Mouse (Mus musculus) forebrain, postnatal 0 days (tissue): ENCODE data around the gene Sarnp. TPM values are rescaled to one million over a fixed set of nuclear protein-coding genes. Genes with fewer than 3 reads are reported as not detected.

Source experiments
- ATAC-seq: fragments of 200-750 bp; cut with Nextera tagmentation; 2 replicates; pipeline ENCODE4 v1.8.0; 2017; ENCODE audit warnings: mild to moderate bottlenecking, moderate library complexity
- DNase-seq: peaks from one replicate; pipeline ENCODE4 v3.0.0-alpha.2; 2015
- H3K27ac ChIP-seq: fragments of 300-500 bp; sonication (generic); 2 replicates; pipeline ENCODE4 v1.5.1; 2014; ENCODE audit warnings: low read depth, mild to moderate bottlenecking, antibody characterized with exemption, low read length, moderate library complexity, mixed read lengths
- H3K27me3 ChIP-seq: fragments of 300-500 bp; sonication (generic); 2 replicates; pipeline ENCODE4 v1.6.1; 2014; ENCODE audit warnings: mild to moderate bottlenecking, low read length, mixed read lengths; ENCODE audit not compliant: insufficient read depth
- H3K36me3 ChIP-seq: fragments of 300-500 bp; sonication (generic); 2 replicates; pipeline ENCODE4 v1.6.1; 2014; ENCODE audit warnings: mild to moderate bottlenecking, moderate library complexity; ENCODE audit not compliant: insufficient read depth
- H3K4me1 ChIP-seq: fragments of 300-500 bp; sonication (generic); 2 replicates; pipeline ENCODE4 v1.6.1; 2014; ENCODE audit warnings: antibody characterized with exemption; ENCODE audit not compliant: insufficient read depth
- H3K4me2 ChIP-seq: fragments of 300-500 bp; sonication (generic); 2 replicates; pipeline ENCODE4 v1.6.1; 2014; ENCODE audit warnings: low read depth, mild to moderate bottlenecking, moderate library complexity
- H3K4me3 ChIP-seq: fragments of 300-500 bp; sonication (generic); 2 replicates; pipeline ENCODE4 v1.5.1; 2014; ENCODE audit warnings: low read depth, low read length, mixed read lengths
- H3K9ac ChIP-seq: fragments of 300-500 bp; sonication (generic); 2 replicates; pipeline ENCODE4 v1.6.1; 2014; ENCODE audit warnings: mild to moderate bottlenecking
- H3K9me3 ChIP-seq: fragments of 300-500 bp; sonication (generic); 2 replicates; pipeline ENCODE4 v1.6.1; 2016; ENCODE audit warnings: low read length
- CTCF ChIP-seq: sonication (generic); IDR thresholded peaks from 2 replicates; pipeline ENCODE4 v1.5.1; 2016; ENCODE audit warnings: antibody characterized with exemption, control low read depth, low read depth
- WGBS: fragments of 180-500 bp; shearing (Covaris S2); extraction: QIAGEN DNeasy Blood & Tissue Kit; methylation state at CpG from one replicate; pipeline ENCODE4 v1.1.7; 2014; 5-methylcytosine and 5-hydroxymethylcytosine counted together
- polyA plus RNA-seq: library from polyadenylated mRNA; unstranded; fragments of >200 nt; fragmentation: Nextera tagmentation; extraction: Ambion mirVana; gene quantifications from 2 replicates; pipeline ENCODE4 v1.2.1, GENCODE M21; 2015
- total RNA-seq: library from RNA; depleted of rRNA; stranded (reverse); fragments of >200 nt; gene quantifications from 2 replicates; pipeline ENCODE4 v1.2.3, GENCODE M21; 2014

Sarnp gene
- total and polyA plus RNA-seq, 2 experiments from 2014 or later, result 54.6 to 146 TPM

DNA sequence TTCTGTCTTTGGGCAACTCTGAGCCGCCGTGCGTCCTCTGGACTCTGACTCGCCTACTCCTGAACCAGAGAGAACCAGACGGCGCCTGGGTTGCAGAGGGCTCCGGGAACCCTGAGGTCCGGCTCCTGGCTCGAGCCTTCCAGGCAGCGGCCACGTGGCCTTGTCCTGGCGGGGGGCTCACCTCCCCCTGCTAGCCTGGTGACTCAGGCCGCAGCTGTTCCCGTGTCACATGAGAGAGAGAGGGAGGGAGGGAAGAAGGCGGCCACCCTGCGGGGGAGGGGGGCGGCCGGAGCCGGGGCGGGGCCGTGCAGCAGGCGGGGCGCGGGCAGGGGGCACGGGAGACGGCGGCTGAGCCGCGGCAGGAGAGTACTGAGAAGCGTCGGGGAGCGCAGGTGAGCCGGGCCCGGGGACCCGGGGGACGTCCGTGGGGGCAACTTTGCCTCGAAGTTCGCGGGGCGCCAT lies 92.5 kb downstream of the Sarnp start:
- DNase-seq (peak; percentile 68), ATAC-seq (peak; percentile 66)
- WGBS, result 1% methylated on average over 28 of the region's 41 CpGs
- TF ChIP-seq CTCF, result no peak
- H3K27ac ChIP-seq, result peak overlapping the region; percentile 40; the same call in 1 of the 2 replicates
- peak overlapping the region; percentile 74 for H3K4me3 ChIP-seq
- peak overlapping the region; percentile 69 for H3K9ac ChIP-seq
- H3K4me2 ChIP-seq, result peak overlapping the region; percentile 90
- H3K9me3 ChIP-seq, result no peaks in the 10 kb centered on the region
- H3K27me3 ChIP-seq, result no peaks in the 10 kb centered on the region
- no peaks in the 10 kb centered on the region for H3K4me1 ChIP-seq
- H3K36me3 ChIP-seq, result no peaks in the 10 kb centered on the region

- DNase-seq (peak; percentile 54), ATAC-seq (peak; percentile 55)
- no peak for TF ChIP-seq CTCF
- Histone ChIP-seq H3K36me3 (no peaks in the 10 kb centered on the region), H3K4me3 (peak overlapping the region; percentile 74), H3K27ac (peak overlapping the region; percentile 40; the same call in 1 of the 2 replicates), H3K9ac (peak overlapping the region; percentile 69), H3K4me2 (peak overlapping the region; percentile 90), H3K4me1 (no peaks in the 10 kb centered on the region), H3K9me3 (no peaks in the 10 kb centered on the region), H3K27me3 (no peaks in the 10 kb centered on the region)
- 3% methylated on average over 63 of the region's 66 CpGs for WGBS
Measured at GRCm38 (mm10) chr10:128910066-128910841, 93.1 kb downstream of the Sarnp start.

DNA sequence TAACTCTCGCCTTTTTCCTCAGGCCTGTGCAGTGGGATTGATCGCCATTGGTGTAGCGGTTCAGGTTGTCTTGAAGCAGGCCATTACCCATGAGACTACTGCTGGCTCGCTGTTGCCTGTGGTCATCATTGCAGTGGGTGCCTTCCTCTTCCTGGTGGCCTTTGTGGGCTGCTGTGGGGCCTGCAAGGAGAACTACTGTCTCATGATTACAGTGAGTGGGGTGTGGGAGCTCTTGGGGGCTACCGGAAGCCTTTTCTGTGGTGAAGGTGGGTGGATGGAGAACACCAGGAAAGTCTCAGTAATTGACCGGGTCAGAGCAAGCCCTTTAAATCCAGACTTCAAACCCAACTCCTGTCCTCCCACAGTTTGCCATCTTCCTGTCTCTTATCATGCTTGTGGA lies 94.3 kb downstream of the Sarnp start:
- no peaks in the 10 kb centered on the region for H3K4me1 ChIP-seq
- 91% methylated on average over 6 of the region's 6 CpGs for WGBS
- H3K36me3 ChIP-seq, result no peaks in the 10 kb centered on the region
- ATAC-seq (no peak), DNase-seq (no peak)
- H3K9ac ChIP-seq, result no peak overlapping the region
- H3K27ac ChIP-seq, result no peak overlapping the region
- no peaks in the 10 kb centered on the region for H3K27me3 ChIP-seq
- no peak for TF ChIP-seq CTCF
- H3K9me3 ChIP-seq, result no peaks in the 10 kb centered on the region
- no peak overlapping the region for H3K4me3 ChIP-seq
- 0 out of 2 replicates have a peak overlapping the region, but pooled peaks have one; percentile 90 for H3K4me2 ChIP-seq

DNA sequence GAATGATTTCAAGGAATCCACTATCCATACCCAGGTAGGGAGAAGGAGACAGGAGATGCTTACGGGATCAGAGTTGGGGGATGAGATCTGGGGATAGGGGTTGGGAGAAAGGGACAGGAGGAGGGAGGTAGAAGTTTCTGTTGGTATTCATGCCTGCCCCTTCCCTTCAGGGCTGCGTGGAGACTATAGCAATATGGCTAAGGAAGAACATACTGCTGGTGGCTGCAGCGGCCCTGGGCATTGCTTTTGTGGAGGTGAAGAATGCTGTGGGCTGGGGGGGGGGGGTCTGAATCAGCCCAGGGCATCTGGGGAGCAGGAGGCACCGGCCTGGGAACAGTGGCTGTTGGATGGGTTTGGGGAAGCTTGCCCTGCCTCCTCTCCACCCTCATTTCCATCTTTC lies 95.1 kb downstream of the Sarnp start:
- no peak overlapping the region for H3K4me3 ChIP-seq
- no peak overlapping the region for H3K27ac ChIP-seq
- H3K36me3 ChIP-seq, result no peaks in the 10 kb centered on the region
- no peak for TF ChIP-seq CTCF
- ATAC-seq (no peak), DNase-seq (no peak)
- H3K4me2 ChIP-seq, result no peak overlapping the region
- H3K9me3 ChIP-seq, result no peaks in the 10 kb centered on the region
- no peaks in the 10 kb centered on the region for H3K4me1 ChIP-seq
- H3K9ac ChIP-seq, result no peak overlapping the region
- 83% methylated on average over 4 of the region's 4 CpGs for WGBS
- no peaks in the 10 kb centered on the region for H3K27me3 ChIP-seq

DNA sequence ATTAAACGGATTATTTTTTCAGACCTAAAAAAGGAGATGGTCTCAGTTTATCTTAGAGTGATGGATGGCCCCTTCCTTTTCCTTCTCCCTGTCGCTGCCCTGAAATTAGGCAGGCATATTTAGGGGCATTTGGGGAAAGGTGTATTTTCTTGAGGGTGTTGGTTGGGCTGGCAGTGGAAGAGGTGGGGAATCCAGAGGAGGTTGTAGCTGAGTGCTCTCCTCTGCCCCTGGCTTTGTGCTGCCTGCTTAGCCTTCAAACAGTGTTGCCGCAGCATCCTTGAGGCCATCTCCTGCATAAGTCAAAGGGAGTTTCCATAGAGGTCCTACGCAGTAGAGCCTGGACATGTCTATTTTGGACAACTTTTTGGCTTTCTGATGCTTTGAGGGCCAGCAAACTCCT lies 95.7 kb downstream of the Sarnp start:
- H3K27ac ChIP-seq, result peak overlapping the region; percentile 23; the same call in 1 of the 2 replicates
- ATAC-seq (no peak), DNase-seq (no peak)
- H3K4me2 ChIP-seq, result no peak overlapping the region
- H3K9me3 ChIP-seq, result no peaks in the 10 kb centered on the region
- no peaks in the 10 kb centered on the region for H3K4me1 ChIP-seq
- H3K36me3 ChIP-seq, result 0 out of 2 replicates have a peak, but pooled peaks cover 2% of the 10 kb centered on the region
- 77% methylated on average over 4 of the region's 4 CpGs for WGBS
- no peak for TF ChIP-seq CTCF
- H3K4me3 ChIP-seq, result no peak overlapping the region
- no peak overlapping the region for H3K9ac ChIP-seq
- H3K27me3 ChIP-seq, result no peaks in the 10 kb centered on the region

- 4% methylated on average over 5 of the region's 5 CpGs for WGBS
- H3K4me2 ChIP-seq, result no peak overlapping the region
- no peaks in the 10 kb centered on the region for H3K4me1 ChIP-seq
- H3K27me3 ChIP-seq, result no peaks in the 10 kb centered on the region
- DNase-seq, result peak; percentile 95
- no peak overlapping the region for H3K9ac ChIP-seq
- peak overlapping the region; percentile 23; the same call in 1 of the 2 replicates for H3K27ac ChIP-seq
- H3K9me3 ChIP-seq, result no peaks in the 10 kb centered on the region
- peak; percentile 98 for TF ChIP-seq CTCF
- ATAC-seq, result peak; percentile 62
- 0 out of 2 replicates have a peak, but pooled peaks cover 4% of the 10 kb centered on the region for H3K36me3 ChIP-seq
- no peak overlapping the region for H3K4me3 ChIP-seq
Measured at GRCm38 (mm10) chr10:128913219-128913618, 96.1 kb downstream of the Sarnp start.

DNA sequence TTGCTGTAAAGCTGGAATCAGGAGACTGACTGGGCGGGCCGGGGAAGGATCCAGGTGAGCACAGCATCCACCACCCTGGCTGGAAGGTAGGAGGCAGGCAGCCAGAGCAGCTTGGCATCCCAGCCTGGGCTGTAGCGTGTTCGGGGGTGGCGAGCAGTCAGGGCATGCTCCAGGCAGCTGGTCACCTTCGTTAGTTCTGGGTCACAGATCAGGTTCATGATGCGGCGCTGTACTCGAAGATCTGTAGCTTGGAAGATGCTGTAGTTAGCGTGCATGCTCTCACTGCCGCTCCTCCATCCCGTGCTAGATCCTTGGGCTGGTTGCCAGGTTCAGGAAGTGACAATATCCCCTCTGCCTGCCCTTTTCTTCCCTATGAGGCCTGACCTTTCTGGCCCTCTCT lies 96.6 kb downstream of the Sarnp start:
- Histone ChIP-seq H3K9me3 (no peaks in the 10 kb centered on the region), H3K9ac (no peak overlapping the region), H3K4me1 (no peaks in the 10 kb centered on the region), H3K27ac (no peak overlapping the region; the same call in 1 of the 2 replicates), H3K27me3 (no peaks in the 10 kb centered on the region), H3K36me3 (0 out of 2 replicates have a peak, but pooled peaks cover 4% of the 10 kb centered on the region), H3K4me2 (no peak overlapping the region), H3K4me3 (no peak overlapping the region)
- no peak for TF ChIP-seq CTCF
- no peak for DNase-seq
- ATAC-seq, result no peak
- 81% methylated on average over 12 of the region's 12 CpGs for WGBS
